In genomic region chr8:94871108-94871894, GRCm38 (mm10) we compare ENCODE assay signal across 8 mouse cellular contexts. TPM values are rescaled to one million over a fixed set of nuclear protein-coding genes. Genes with fewer than 3 reads are reported as not detected.
DNase-seq lines count a peak whose midpoint lies in the region; ATAC-seq and TF ChIP-seq lines count a peak whose summit lies in the region.

No protein-coding gene starts in this region.

- peaks cover 28% of the 10 kb centered on the region for H3K4me1 ChIP-seq in forebrain, postnatal 0 days (ENCODE audit: insufficient read depth)
- peaks cover 72% of the 10 kb centered on the region for H3K4me1 ChIP-seq in hindbrain, embryonic 10.5 days (replicated peaks)
- H3K4me1 ChIP-seq in lung, embryonic 15.5 days: peaks cover 67% of the 10 kb centered on the region

- peak overlapping the region; percentile 62 for H3K4me2 ChIP-seq in forebrain, postnatal 0 days (ENCODE audit: low read depth)
- H3K4me2 ChIP-seq in lung, embryonic 15.5 days: peak overlapping the region; percentile 94

- ATAC-seq in forebrain, postnatal 0 days: peak; percentile 89
- peak; percentile 70 for ATAC-seq in lung, embryonic 15.5 days (ENCODE audit: borderline replicate concordance, extremely low read depth, low FRiP score, low TSS enrichment)

- peak; percentile 32; the same call in 1 of the 2 replicates for TF ChIP-seq CTCF in forebrain, postnatal 0 days (IDR thresholded peaks at IDR 0.05; ENCODE audit: low read depth)

- H3K4me3 ChIP-seq in forebrain, postnatal 0 days (ENCODE audit: low read depth, low read length): peak overlapping the region; percentile 63
- peak overlapping the region; percentile 53 for H3K4me3 ChIP-seq in hindbrain, embryonic 10.5 days
- peak overlapping the region; percentile 48 for H3K4me3 ChIP-seq in lung, embryonic 15.5 days

- peaks cover 13% of the 10 kb centered on the region for H3K36me3 ChIP-seq in forebrain, postnatal 0 days (ENCODE audit: insufficient read depth)
- peaks cover 21% of the 10 kb centered on the region for H3K36me3 ChIP-seq in hindbrain, embryonic 10.5 days
- H3K36me3 ChIP-seq in lung, embryonic 15.5 days: peaks cover 12% of the 10 kb centered on the region; the same call in 1 of the 2 replicates

- 5% methylated on average over 7 of the region's 7 CpGs for WGBS in forebrain, postnatal 0 days
- WGBS in hindbrain, embryonic 10.5 days: 12% methylated on average over 7 of the region's 7 CpGs
- 1% methylated on average over 7 of the region's 7 CpGs for WGBS in lung, embryonic 15.5 days

- H3K9me3 ChIP-seq in forebrain, postnatal 0 days (ENCODE audit: low read length): no peaks in the 10 kb centered on the region
- H3K9me3 ChIP-seq in hindbrain, embryonic 10.5 days: no peaks in the 10 kb centered on the region
- no peaks in the 10 kb centered on the region for H3K9me3 ChIP-seq in lung, embryonic 15.5 days

- no peaks in the 10 kb centered on the region; the same call in 1 of the 2 replicates for H3K27me3 ChIP-seq in forebrain, postnatal 0 days (ENCODE audit: insufficient read depth, low read length)
- H3K27me3 ChIP-seq in hindbrain, embryonic 10.5 days (ENCODE audit: insufficient read depth, poor library complexity, severe bottlenecking): peaks cover 66% of the 10 kb centered on the region
- H3K27me3 ChIP-seq in lung, embryonic 15.5 days: no peaks in the 10 kb centered on the region

- H3K9ac ChIP-seq in forebrain, postnatal 0 days: peak overlapping the region; percentile 63
- peak overlapping the region; percentile 50; the same call in 1 of the 2 replicates for H3K9ac ChIP-seq in lung, embryonic 15.5 days

- peak overlapping the region; percentile 80 for H3K27ac ChIP-seq in forebrain, postnatal 0 days (ENCODE audit: low read depth, low read length)
- H3K27ac ChIP-seq in hindbrain, embryonic 10.5 days: peak overlapping the region; percentile 79
- peak overlapping the region; percentile 80 for H3K27ac ChIP-seq in lung, embryonic 15.5 days

- DNase-seq in MEL-GATA-1-ER (ENCODE audit: extremely low read depth, low read depth): peak; percentile 48
- DNase-seq in cerebellum, adult 11-12 months: peak; percentile 65
- peak; percentile 92 for DNase-seq in forebrain, postnatal 0 days
- DNase-seq in hindbrain, embryonic 10.5 days (ENCODE audit: low spot score): peak; percentile 59
- peak; percentile 67 to 74 for DNase-seq in layer of hippocampus, adult 8-10 months (ENCODE audit: low spot score in 2 of 2)
- DNase-seq in retina, embryonic 14.5 days (ENCODE audit: low spot score): peak; percentile 72
- DNase-seq in spleen, postnatal 36 days (ENCODE audit: low spot score in 2 of 2): no peak

RNA-seq across cellular contexts. Expression of gene Dok4, which starts 4.8 kb away (rescaled TPM):
- total RNA-seq in forebrain, postnatal 0 days (2014; rRNA removed): 123 and 171 TPM in 2 replicates
- polyA plus RNA-seq in forebrain, postnatal 0 days (2015; fragmentation: Nextera tagmentation; extraction: Ambion mirVana): 97.5 and 117 TPM in 2 replicates
- 14.6 and 16.9 TPM in 2 replicates for polyA plus RNA-seq in hindbrain, embryonic 10.5 days (2016; fragmentation: Nextera tagmentation; extraction: Ambion mirVana)
- 10 to 100 TPM; 18.1 to 22.7 (median 19.8) TPM for total RNA-seq in layer of hippocampus, adult 8-10 months (2022)
- polyA plus RNA-seq in lung, embryonic 15.5 days (2015; fragmentation: Nextera tagmentation; extraction: Ambion mirVana): 40.4 and 45.7 TPM in 2 replicates

RNA-seq across cellular contexts. Expression of gene Polr2c, which starts 14.1 kb away (rescaled TPM):
- total RNA-seq in forebrain, postnatal 0 days (2014; rRNA removed): 59.5 and 82.7 TPM in 2 replicates
- polyA plus RNA-seq in forebrain, postnatal 0 days (2015; fragmentation: Nextera tagmentation; extraction: Ambion mirVana): 101 and 119 TPM in 2 replicates
- 154 and 169 TPM in 2 replicates for polyA plus RNA-seq in hindbrain, embryonic 10.5 days (2016; fragmentation: Nextera tagmentation; extraction: Ambion mirVana)
- total RNA-seq in layer of hippocampus, adult 8-10 months (2022): 10 to 100 TPM; 62.9 to 80.4 (median 72.9) TPM
- 161 and 164 TPM in 2 replicates for polyA plus RNA-seq in lung, embryonic 15.5 days (2015; fragmentation: Nextera tagmentation; extraction: Ambion mirVana)

RNA-seq across cellular contexts. Expression of gene Ciapin1, which starts 33.1 kb away (rescaled TPM):
- total RNA-seq in forebrain, postnatal 0 days (2014; rRNA removed): 50.1 and 51.1 TPM in 2 replicates
- 108 and 120 TPM in 2 replicates for polyA plus RNA-seq in forebrain, postnatal 0 days (2015; fragmentation: Nextera tagmentation; extraction: Ambion mirVana)
- 181 and 194 TPM in 2 replicates for polyA plus RNA-seq in hindbrain, embryonic 10.5 days (2016; fragmentation: Nextera tagmentation; extraction: Ambion mirVana)
- 10 to 100 TPM; 62.0 to 88.0 (median 71.0) TPM for total RNA-seq in layer of hippocampus, adult 8-10 months (2022)
- 104 and 105 TPM in 2 replicates for polyA plus RNA-seq in lung, embryonic 15.5 days (2015; fragmentation: Nextera tagmentation; extraction: Ambion mirVana)

RNA-seq across cellular contexts. Expression of gene Coq9, which starts 33.2 kb away (rescaled TPM):
- 87.3 and 89.6 TPM in 2 replicates for total RNA-seq in forebrain, postnatal 0 days (2014; rRNA removed)
- polyA plus RNA-seq in forebrain, postnatal 0 days (2015; fragmentation: Nextera tagmentation; extraction: Ambion mirVana): 45.4 and 52.6 TPM in 2 replicates
- 52.2 and 52.3 TPM in 2 replicates for polyA plus RNA-seq in hindbrain, embryonic 10.5 days (2016; fragmentation: Nextera tagmentation; extraction: Ambion mirVana)
- total RNA-seq in layer of hippocampus, adult 8-10 months (2022): 10 to 100 TPM; 83.6 to 98.9 (median 87.1) TPM
- 63.0 and 68.0 TPM in 2 replicates for polyA plus RNA-seq in lung, embryonic 15.5 days (2015; fragmentation: Nextera tagmentation; extraction: Ambion mirVana)

RNA-seq across cellular contexts. Expression of gene Ccdc102a, which starts 46.6 kb away (rescaled TPM):
- total RNA-seq in forebrain, postnatal 0 days (2014; rRNA removed): 6.8 and 8.1 TPM in 2 replicates
- polyA plus RNA-seq in forebrain, postnatal 0 days (2015; fragmentation: Nextera tagmentation; extraction: Ambion mirVana): 4.4 and 4.8 TPM in 2 replicates
- 15.7 and 17.5 TPM in 2 replicates for polyA plus RNA-seq in hindbrain, embryonic 10.5 days (2016; fragmentation: Nextera tagmentation; extraction: Ambion mirVana)
- 1 to 10 TPM; 1.0 to 2.6 (median 1.4) TPM for total RNA-seq in layer of hippocampus, adult 8-10 months (2022)
- 28.7 and 29.3 TPM in 2 replicates for polyA plus RNA-seq in lung, embryonic 15.5 days (2015; fragmentation: Nextera tagmentation; extraction: Ambion mirVana)

Comparison
In these comparisons a context has a peak if more than half of its experiments do, and no peak if none do; other contexts are left out.
1. DNase-seq: peak in MEL-GATA-1-ER (single experiment), cerebellum, adult 11-12 months (single experiment), forebrain, postnatal 0 days (single experiment), hindbrain, embryonic 10.5 days (single experiment), layer of hippocampus, adult 8-10 months (2 of 2) and retina, embryonic 14.5 days (single experiment); none in spleen, postnatal 36 days (0 of 2).
2. Peak in every context shown above with its lines, with median percentiles within 50 percentile points of each other: H3K27ac ChIP-seq and H3K4me3 ChIP-seq.